Mouse (Mus musculus) heart, embryonic 11.5 days (tissue): ENCODE measurements around the gene Sde2. TPM values are rescaled to one million over a fixed set of nuclear protein-coding genes. Genes with fewer than 3 reads are reported as not detected.
"Not testable (repeated sequence)": the region's sequence is repeated elsewhere in the genome, so short reads cannot be mapped to it uniquely, and the experiment has no call there.

ENCODE experiments used
- ATAC-seq: fragments of 200-750 bp; cut with Nextera tagmentation; replicated peaks from 2 replicates; pipeline ENCODE4 v1.8.0; 2017; ENCODE audit warnings: moderate library complexity; ENCODE audit not compliant: insufficient number of reproducible peaks, low FRiP score, low TSS enrichment
- H3K27ac ChIP-seq: fragments of 300-500 bp; sonication (generic); 2 replicates; pipeline ENCODE4 v1.5.1; 2014; ENCODE audit warnings: mild to moderate bottlenecking, low read depth, low read length
- H3K27me3 ChIP-seq: fragments of 300-500 bp; sonication (generic); 2 replicates; pipeline ENCODE4 v1.6.1; 2014; ENCODE audit warnings: mild to moderate bottlenecking, low read length, mixed read lengths; ENCODE audit not compliant: control insufficient read depth, insufficient read depth
- H3K36me3 ChIP-seq: fragments of 300-500 bp; sonication (generic); 2 replicates; pipeline ENCODE4 v1.6.1; 2014; ENCODE audit warnings: mild to moderate bottlenecking, low read length, moderate library complexity, mixed read lengths; ENCODE audit not compliant: control insufficient read depth, insufficient read depth
- H3K4me1 ChIP-seq: fragments of 300-500 bp; sonication (generic); 2 replicates; pipeline ENCODE4 v1.6.1; 2014; ENCODE audit warnings: low read length; ENCODE audit not compliant: control insufficient read depth, insufficient read depth
- H3K4me2 ChIP-seq: fragments of 300-500 bp; sonication (generic); 2 replicates; pipeline ENCODE4 v1.6.1; 2014; ENCODE audit warnings: mild to moderate bottlenecking, moderate library complexity
- H3K4me3 ChIP-seq: fragments of 300-500 bp; sonication (generic); 2 replicates; pipeline ENCODE4 v1.5.1; 2014; ENCODE audit warnings: low read depth, low read length
- H3K9ac ChIP-seq: fragments of 300-500 bp; sonication (generic); 2 replicates; pipeline ENCODE4 v1.6.1; 2014; ENCODE audit warnings: mild to moderate bottlenecking, low read depth, low read length, moderate library complexity
- H3K9me3 ChIP-seq: fragments of 300-500 bp; sonication (generic); replicated peaks from 2 replicates; pipeline ENCODE4 v1.6.1; 2016; ENCODE audit warnings: low read length; ENCODE audit not compliant: control insufficient read depth
- WGBS: fragments of 180-500 bp; shearing (Covaris S2); extraction: QIAGEN DNeasy Blood & Tissue Kit; methylation state at CpG from one replicate; pipeline ENCODE4 v1.1.7; 2014; ENCODE audit not compliant: insufficient replicate concordance; 5-methylcytosine and 5-hydroxymethylcytosine counted together
- polyA plus RNA-seq: library from polyadenylated mRNA; unstranded; fragments of >200 nt; fragmentation: Nextera tagmentation; extraction: Ambion mirVana; gene quantifications from 2 replicates; pipeline ENCODE4 v1.2.1, GENCODE M21; 2014

The Sde2 gene
- polyA plus RNA-seq, 1 experiment from 2014 or later, result 24.1 TPM

DNA sequence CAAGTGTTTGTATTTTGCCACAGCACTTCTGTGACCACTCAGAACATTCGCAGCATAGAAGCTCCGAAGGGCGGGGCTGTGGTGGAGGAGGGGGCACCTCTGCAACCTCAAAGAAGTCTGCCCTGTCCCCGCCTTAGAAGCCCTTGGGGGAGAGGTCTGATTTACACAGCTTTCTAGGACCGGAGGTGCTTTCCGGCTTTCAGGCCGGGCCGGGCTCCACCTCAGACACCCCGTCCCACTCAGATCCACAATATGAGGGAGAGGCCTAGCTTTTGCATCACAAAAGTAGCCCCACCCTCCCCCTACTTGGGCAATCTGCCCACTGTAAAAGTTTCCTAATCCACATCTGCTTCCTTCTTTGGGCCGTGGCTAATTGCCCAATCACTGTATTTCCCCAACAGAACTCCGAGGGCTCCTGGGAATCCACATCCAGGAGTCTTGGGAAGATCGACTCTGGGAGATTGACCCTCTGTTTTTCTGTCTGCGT lies 37.7 kb downstream of the Sde2 start:
- peak; percentile 53; the same call in 1 of the 2 replicates for ATAC-seq
- WGBS, result 7% methylated on average over 13 of the region's 13 CpGs
- Histone ChIP-seq H3K4me2 (peak overlapping the region; percentile 51), H3K9me3 (no peaks in the 10 kb centered on the region), H3K27ac (no peak overlapping the region), H3K36me3 (no peaks in the 10 kb centered on the region), H3K4me1 (peaks cover 18% of the 10 kb centered on the region; the same call in 1 of the 2 replicates), H3K27me3 (peaks cover 10% of the 10 kb centered on the region), H3K4me3 (no peak overlapping the region), H3K9ac (0 out of 2 replicates have a peak overlapping the region, but pooled peaks have one; percentile 43)

DNA sequence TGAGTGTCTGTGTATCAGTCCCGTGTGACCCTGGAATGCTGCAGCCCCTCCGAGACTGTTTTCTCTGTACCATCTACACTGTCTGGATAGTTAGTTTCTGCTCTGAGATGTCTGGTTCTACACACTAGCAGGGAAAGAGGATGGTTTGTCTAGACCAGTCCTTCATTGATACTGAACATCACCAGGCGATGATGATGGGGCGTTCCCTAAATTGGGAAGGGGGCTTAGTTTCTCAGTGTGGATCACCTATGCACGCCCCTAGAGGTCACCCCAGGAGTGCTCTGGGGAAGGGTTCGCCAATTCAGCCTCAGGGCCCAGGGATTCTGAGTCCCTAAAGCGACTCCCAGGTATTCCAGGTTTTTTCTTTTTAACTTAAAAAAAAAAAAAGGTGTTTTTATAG lies 38.2 kb downstream of the Sde2 start:
- WGBS, result 34% methylated on average over 7 of the region's 7 CpGs
- no peak overlapping the region for H3K9ac ChIP-seq
- no peak for ATAC-seq
- no peaks in the 10 kb centered on the region for H3K36me3 ChIP-seq
- no peaks in the 10 kb centered on the region for H3K9me3 ChIP-seq
- H3K27me3 ChIP-seq, result peaks cover 16% of the 10 kb centered on the region
- peak overlapping the region; percentile 51; the same call in 1 of the 2 replicates for H3K4me2 ChIP-seq
- H3K27ac ChIP-seq, result no peak overlapping the region
- peaks cover 15% of the 10 kb centered on the region; the same call in 1 of the 2 replicates for H3K4me1 ChIP-seq
- no peak overlapping the region for H3K4me3 ChIP-seq

DNA sequence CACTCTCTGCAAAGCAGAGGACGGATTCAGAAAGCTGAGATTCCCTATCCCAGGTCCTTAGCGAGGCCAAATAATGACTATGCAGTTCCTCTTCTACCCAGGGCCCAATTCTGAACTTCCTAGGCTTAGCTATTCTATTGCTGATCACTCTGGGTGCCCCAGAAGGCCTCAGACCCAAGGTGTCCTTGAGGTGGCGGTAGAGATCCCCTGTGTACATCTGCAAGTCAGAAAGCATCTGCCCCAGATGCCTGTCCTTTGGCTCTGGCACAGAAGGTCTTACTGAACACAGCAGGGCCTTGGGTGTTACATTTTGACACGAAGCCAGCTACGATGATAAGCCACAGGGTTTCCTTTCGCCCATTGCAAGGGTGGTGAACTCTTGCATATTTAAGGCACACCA lies 38.9 kb downstream of the Sde2 start:
- no peak for ATAC-seq
- no peak overlapping the region for H3K4me2 ChIP-seq
- H3K9me3 ChIP-seq, result no peaks in the 10 kb centered on the region
- no peaks in the 10 kb centered on the region for H3K36me3 ChIP-seq
- H3K4me3 ChIP-seq, result no peak overlapping the region
- peaks cover 12% of the 10 kb centered on the region; the same call in 1 of the 2 replicates for H3K4me1 ChIP-seq
- peaks cover 23% of the 10 kb centered on the region for H3K27me3 ChIP-seq
- H3K9ac ChIP-seq, result no peak overlapping the region
- no peak overlapping the region for H3K27ac ChIP-seq
- 33% methylated on average over 6 of the region's 6 CpGs for WGBS

DNA sequence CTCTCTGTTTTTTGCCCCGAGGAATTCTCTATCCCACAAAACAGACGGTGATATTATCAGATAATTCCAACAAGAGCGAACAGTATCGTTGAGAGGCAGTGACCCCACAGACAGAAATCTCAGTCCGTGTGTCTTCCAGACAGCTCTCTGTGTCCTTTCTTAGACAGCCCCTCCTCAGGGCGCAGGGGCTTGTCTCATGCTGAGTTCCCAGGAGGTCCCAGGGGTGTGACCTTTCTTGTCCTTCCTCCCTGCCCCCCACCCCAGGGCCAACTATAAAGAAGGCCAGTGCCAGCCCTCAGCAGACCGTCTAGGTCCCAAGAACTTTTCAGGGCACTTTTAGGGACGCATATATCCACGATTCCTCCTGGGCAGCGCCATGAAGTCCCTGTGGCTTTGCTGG lies 41.9 kb downstream of the Sde2 start, which contains the start of gene Lefty2:
Gene Lefty2 (plus strand): TSS at position 301 of the 400 bp plus-strand sequence.
- 39% methylated on average over 10 of the region's 10 CpGs for WGBS
- H3K9ac ChIP-seq, result no peak within 1 kb of the TSS
- ATAC-seq, result no peak
- peaks cover 29% of the 10 kb centered on the region for H3K27me3 ChIP-seq
- H3K4me1 ChIP-seq, result peaks cover 12% of the 10 kb centered on the region; the same call in 1 of the 2 replicates
- no peak within 1 kb of the TSS for H3K27ac ChIP-seq
- H3K4me3 ChIP-seq, result no peak within 1 kb of the TSS
- no peaks in the 10 kb centered on the region for H3K9me3 ChIP-seq
- H3K4me2 ChIP-seq, result peak within 1 kb of the TSS; percentile 58; the same call in 1 of the 2 replicates
- H3K36me3 ChIP-seq, result no peaks in the 10 kb centered on the region

DNA sequence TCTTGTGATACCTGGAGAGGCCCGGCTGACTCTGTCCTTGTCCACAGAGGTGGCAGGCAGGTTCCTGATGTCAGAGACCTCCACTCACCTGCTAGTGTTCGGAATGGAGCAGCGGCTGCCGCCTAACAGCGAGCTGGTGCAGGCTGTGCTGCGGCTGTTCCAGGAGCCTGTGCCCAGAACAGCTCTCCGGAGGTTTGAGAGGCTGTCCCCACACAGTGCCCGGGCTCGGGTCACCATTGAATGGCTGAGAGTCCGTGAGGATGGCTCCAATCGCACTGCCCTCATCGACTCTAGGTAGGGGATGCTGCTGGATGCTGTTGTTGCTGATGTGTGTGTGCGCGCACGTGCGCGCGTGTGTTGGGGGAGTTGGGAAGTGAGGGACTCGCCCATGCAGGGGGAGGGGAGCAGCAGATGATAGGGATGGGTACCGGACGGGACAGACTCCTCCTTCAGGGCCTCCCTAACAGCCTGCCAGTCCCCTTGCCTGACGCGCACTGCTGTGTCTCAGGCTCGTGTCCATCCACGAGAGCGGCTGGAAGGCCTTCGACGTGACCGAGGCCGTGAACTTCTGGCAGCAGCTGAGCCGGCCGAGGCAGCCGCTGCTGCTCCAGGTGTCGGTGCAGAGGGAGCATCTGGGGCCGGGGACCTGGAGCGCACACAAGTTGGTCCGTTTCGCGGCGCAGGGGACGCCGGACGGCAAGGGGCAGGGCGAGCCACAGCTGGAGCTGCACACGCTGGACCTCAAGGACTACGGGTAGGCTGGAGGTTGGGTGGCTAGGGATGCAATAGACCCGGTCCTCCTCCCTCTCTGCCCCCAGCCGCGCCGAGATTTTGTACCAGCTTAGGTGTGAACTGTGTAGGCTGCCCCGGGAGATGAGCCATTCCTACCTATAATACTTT lies 43.4 kb downstream of the Sde2 start:
- not testable (repeated sequence) for H3K27ac ChIP-seq, ATAC-seq, H3K4me1 ChIP-seq, H3K9me3 ChIP-seq, H3K9ac ChIP-seq, H3K36me3 ChIP-seq
- H3K4me2 ChIP-seq, result peak overlapping the region; percentile 58
- peak overlapping the region; percentile 32 for H3K4me3 ChIP-seq
- H3K27me3 ChIP-seq, result peaks cover 29% of the 10 kb centered on the region
- WGBS, result 3% methylated on average over 36 of the region's 51 CpGs

DNA sequence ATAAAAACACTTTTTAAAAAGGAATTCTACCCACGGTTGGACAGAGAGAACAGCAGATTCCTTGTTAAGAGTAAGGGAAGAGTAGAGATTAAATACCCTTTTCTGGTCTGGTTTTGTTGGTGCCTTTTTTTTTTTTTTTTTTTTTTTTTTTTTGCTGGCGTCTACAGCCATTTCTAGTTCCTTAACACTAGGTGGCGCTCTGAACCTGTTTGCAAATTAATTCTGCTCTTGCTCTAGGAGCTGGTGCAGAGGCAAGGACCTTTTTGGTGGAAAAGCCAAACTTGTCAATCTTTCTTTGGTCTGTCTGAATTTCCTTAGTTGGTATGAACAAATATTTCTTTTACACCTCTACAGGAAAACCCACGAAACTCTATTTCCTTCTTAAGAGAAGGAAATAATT lies 50.2 kb downstream of the Sde2 start:
- no peak overlapping the region for H3K27ac ChIP-seq
- WGBS, result under 1% methylated on average over 4 of the region's 4 CpGs
- H3K27me3 ChIP-seq, result no peaks in the 10 kb centered on the region; the same call in 1 of the 2 replicates
- no peak overlapping the region for H3K4me2 ChIP-seq
- H3K9ac ChIP-seq, result no peak overlapping the region
- ATAC-seq, result no peak
- H3K9me3 ChIP-seq, result no peaks in the 10 kb centered on the region
- peaks cover 5% of the 10 kb centered on the region; the same call in 1 of the 2 replicates for H3K4me1 ChIP-seq
- peaks cover 2% of the 10 kb centered on the region for H3K36me3 ChIP-seq
- H3K4me3 ChIP-seq, result no peak overlapping the region

DNA sequence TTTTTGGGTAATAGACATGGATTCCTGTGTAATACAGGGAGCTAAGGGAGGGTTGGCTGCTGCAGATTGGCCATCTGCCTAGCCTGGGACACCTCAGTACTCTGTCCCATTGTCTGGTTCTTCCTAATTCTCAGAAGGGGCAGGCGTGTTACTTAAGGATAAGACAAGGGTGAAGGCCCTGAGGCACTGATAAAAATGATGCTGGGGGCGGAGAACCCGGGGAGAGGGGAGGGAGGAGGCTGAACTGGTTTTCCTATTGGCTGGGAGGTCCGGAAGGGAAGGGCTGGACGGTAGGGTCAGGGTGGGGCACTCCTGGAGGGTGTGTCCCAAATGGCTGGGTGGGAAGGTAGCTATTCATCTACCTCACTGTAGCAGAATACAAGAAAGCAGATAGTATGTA lies 52.0 kb downstream of the Sde2 start:
- no peak overlapping the region for H3K9ac ChIP-seq
- H3K4me1 ChIP-seq, result peaks cover 5% of the 10 kb centered on the region; the same call in 1 of the 2 replicates
- peak; percentile 88 for ATAC-seq
- H3K27ac ChIP-seq, result peak overlapping the region; percentile 90
- WGBS, result 23% methylated on average over 5 of the region's 5 CpGs
- H3K4me3 ChIP-seq, result no peak overlapping the region
- no peak overlapping the region; the same call in 1 of the 2 replicates for H3K4me2 ChIP-seq
- H3K27me3 ChIP-seq, result no peaks in the 10 kb centered on the region
- H3K36me3 ChIP-seq, result peaks cover 13% of the 10 kb centered on the region
- H3K9me3 ChIP-seq, result no peaks in the 10 kb centered on the region

DNA sequence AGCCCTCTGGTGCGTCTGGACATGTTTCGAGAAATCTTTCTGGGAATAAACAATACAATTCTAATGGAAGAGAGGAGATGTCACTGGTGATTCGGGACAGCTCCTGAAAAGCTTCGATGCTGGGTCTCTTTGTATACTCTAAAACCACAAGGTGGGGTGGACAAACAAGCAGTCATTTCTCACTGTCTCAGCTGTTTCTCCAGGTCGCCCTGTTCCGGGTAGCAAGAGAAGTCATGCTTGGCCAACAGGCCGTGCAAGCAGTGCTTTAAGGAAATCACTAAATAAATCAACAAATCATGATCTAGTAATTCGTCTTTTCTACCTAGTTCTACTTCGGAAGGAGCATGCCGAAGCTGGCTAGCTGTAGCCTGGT lies 52.7 kb downstream of the Sde2 start:
- no peak for ATAC-seq
- H3K4me2 ChIP-seq, result peak overlapping the region; percentile 87
- H3K36me3 ChIP-seq, result peaks cover 13% of the 10 kb centered on the region
- no peaks in the 10 kb centered on the region for H3K9me3 ChIP-seq
- peak overlapping the region; percentile 78 for H3K4me3 ChIP-seq
- H3K27me3 ChIP-seq, result no peaks in the 10 kb centered on the region
- 36% methylated on average over 10 of the region's 10 CpGs for WGBS
- H3K4me1 ChIP-seq, result peaks cover 5% of the 10 kb centered on the region; the same call in 1 of the 2 replicates
- peak overlapping the region; percentile 88 for H3K9ac ChIP-seq
- peak overlapping the region; percentile 90 for H3K27ac ChIP-seq
